Mouse (Mus musculus): ENCODE data around the gene Wipf3. TPM values are rescaled to one million over a fixed set of nuclear protein-coding genes. Genes with fewer than 3 reads are reported as not detected.

The Wipf3 gene
- polyA plus RNA-seq (2012; fragmentation: generic; extraction: Trizol) = under 1 TPM in 1 of 2 experiments, not detected in 1; 0.06 TPM

GRCm38 (mm10) chr6:54429447-54430194 is at the start of gene Wipf3:
TSS of gene Wipf3 (plus strand) at chr6:54429603.

Other genes with a start within 250 kb of the Wipf3 start
- under 1 TPM in 1 of 2 experiments, not detected in 1; 0.30 TPM for gene Prr15, start 103.8 kb upstream of the Wipf3 start, polyA plus RNA-seq (2012; fragmentation: generic; extraction: Trizol)
- 10 to 100 TPM in 1 of 2 experiments, 1 to 10 TPM in 1; 7.3 to 11.6 TPM for gene Scrn1, start 136.9 kb downstream of the Wipf3 start, polyA plus RNA-seq (2012; fragmentation: generic; extraction: Trizol)
- 1 to 10 TPM; 1.9 to 2.4 TPM for gene Plekha8, start 165.5 kb downstream of the Wipf3 start, polyA plus RNA-seq (2012; fragmentation: generic; extraction: Trizol)
- gene Fkbp14, start 167.7 kb downstream of the Wipf3 start, polyA plus RNA-seq (2012; fragmentation: generic; extraction: Trizol) = 10 to 100 TPM in 1 of 2 experiments, under 1 TPM in 1; 0.40 to 17.4 TPM

Data from C3H10T1/2 (cell line).